Mouse (Mus musculus): ENCODE data around the gene Rab34. TPM values are rescaled to one million over a fixed set of nuclear protein-coding genes. Genes with fewer than 3 reads are reported as not detected.

The Rab34 gene
- polyA plus RNA-seq, 1 experiment from 2014 or later: 75.3 TPM

DNA sequence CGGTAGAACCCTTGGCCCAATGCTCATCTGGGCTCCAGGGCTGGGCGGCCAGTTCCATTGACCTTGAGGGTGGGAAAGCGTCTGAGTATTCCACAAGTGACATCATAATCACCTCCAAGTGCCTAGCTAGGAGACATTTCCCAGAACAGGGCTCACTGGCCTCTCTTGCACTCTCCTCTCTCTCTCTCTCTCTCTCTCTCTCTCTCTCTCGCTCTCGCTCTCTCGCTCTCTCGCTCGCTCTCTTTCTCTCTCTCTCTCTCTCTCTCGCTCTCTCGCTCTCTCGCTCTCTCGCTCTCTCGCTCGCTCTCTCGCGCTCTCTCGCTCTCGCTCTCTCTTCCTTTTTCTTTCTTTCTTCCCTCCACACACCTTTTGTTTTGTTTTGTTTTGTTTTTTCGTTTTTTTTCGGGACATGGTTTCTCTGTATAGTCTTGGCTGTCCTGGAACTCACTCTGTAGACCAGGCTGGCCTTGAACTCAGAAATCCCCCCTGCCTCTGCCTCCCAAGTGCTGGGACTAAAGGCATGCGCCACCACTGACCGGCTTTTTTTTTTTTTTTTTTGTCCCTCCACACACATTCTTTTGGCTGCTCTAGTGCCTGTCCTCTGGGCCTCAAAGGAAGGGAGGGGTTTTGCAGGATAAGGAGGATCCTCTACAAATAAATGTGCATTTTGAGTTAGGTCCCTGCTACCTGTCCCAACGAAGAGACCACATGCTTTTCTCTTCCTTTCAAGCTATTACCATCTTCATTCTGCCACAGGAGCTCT, 7.1 kb downstream of the Rab34 start:
- H3K4me3 ChIP-seq (ENCODE audit: low read depth, low read length): peak overlapping the region; percentile 30
- no peaks in the 10 kb centered on the region for H3K27me3 ChIP-seq (ENCODE audit: control insufficient read depth, insufficient read depth, low read length)
- DNase-seq (ENCODE audit: low spot score): no peak
- H3K9ac ChIP-seq (ENCODE audit: low read length): no peak overlapping the region
- no peak for ATAC-seq (ENCODE audit: insufficient read depth, low FRiP score, low TSS enrichment)
- WGBS: 66% methylated on average over 23 of the region's 23 CpGs
- peak overlapping the region; percentile 46 for H3K4me2 ChIP-seq (ENCODE audit: low read depth)
- no peak overlapping the region for H3K27ac ChIP-seq (ENCODE audit: low read depth, low read length)
- H3K36me3 ChIP-seq (ENCODE audit: control insufficient read depth, insufficient read depth, low read length): peaks cover 8% of the 10 kb centered on the region
- no peaks in the 10 kb centered on the region for H3K9me3 ChIP-seq (ENCODE audit: control insufficient read depth, low read length)
- H3K4me1 ChIP-seq (ENCODE audit: control insufficient read depth, insufficient read depth, low read length): 0 out of 2 replicates have a peak, but pooled peaks cover 2% of the 10 kb centered on the region

DNA sequence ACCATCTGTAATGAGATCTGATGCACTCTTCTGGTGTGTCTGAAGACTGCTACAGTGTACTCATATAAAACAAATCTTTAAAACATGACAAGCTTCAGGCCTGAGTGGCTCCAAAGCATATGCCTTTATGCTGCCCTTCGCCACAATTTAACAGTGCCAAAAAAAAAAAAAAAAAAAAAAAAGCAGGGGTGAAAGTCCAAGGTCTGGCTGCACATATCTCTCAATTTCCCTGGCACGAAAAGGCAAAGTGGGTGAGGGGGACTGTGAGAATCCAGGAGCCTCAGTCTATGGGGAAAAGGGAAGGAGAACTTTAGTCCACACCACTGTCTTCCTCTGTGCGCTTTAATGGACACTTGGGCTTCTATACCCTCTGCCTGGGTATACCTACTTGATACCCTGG, 14.1 kb downstream of the Rab34 start:
- no peak for DNase-seq (ENCODE audit: low spot score)
- no peaks in the 10 kb centered on the region for H3K27me3 ChIP-seq (ENCODE audit: control insufficient read depth, insufficient read depth, low read length)
- no peak for ATAC-seq (ENCODE audit: insufficient read depth, low FRiP score, low TSS enrichment)
- no peak overlapping the region for H3K27ac ChIP-seq (ENCODE audit: low read depth, low read length)
- H3K9ac ChIP-seq (ENCODE audit: low read length): no peak overlapping the region
- H3K4me2 ChIP-seq (ENCODE audit: low read depth): no peak overlapping the region
- H3K9me3 ChIP-seq (ENCODE audit: control insufficient read depth, low read length): no peaks in the 10 kb centered on the region
- WGBS: 90% methylated on average over 3 of the region's 3 CpGs
- H3K4me3 ChIP-seq (ENCODE audit: low read depth, low read length): no peak overlapping the region
- peaks cover 28% of the 10 kb centered on the region for H3K4me1 ChIP-seq (ENCODE audit: control insufficient read depth, insufficient read depth, low read length)
- H3K36me3 ChIP-seq (ENCODE audit: control insufficient read depth, insufficient read depth, low read length): peaks cover 4% of the 10 kb centered on the region; the same call in 1 of the 2 replicates

DNA sequence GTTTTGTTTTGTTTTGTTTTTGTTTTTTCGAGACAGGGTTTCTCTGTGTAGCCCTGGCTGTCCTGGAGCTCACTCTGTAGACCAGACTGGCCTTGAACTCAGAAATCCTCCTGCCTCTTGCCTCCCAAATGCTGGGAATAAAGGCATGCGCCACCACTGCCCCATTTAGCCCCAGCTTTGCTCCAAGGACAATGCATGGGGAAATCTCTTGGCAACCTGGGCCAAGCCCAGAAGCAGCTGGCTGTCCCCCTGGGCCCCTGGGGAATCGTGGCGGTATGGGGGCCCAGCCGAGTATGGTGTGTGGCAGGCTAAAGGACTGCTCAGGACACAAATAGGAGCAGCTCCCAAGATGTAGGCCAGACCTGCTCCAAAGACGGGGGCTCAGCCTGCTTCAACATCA, 16.1 kb downstream of the Rab34 start:
- Histone ChIP-seq H3K27me3 (ENCODE audit: control insufficient read depth, insufficient read depth, low read length) (no peaks in the 10 kb centered on the region), H3K4me2 (ENCODE audit: low read depth) (no peak overlapping the region), H3K9ac (ENCODE audit: low read length) (0 out of 2 replicates have a peak overlapping the region, but pooled peaks have one; percentile 26), H3K9me3 (ENCODE audit: control insufficient read depth, low read length) (no peaks in the 10 kb centered on the region), H3K36me3 (ENCODE audit: control insufficient read depth, insufficient read depth, low read length) (peaks cover 18% of the 10 kb centered on the region), H3K27ac (ENCODE audit: low read depth, low read length) (peak overlapping the region; percentile 96), H3K4me3 (ENCODE audit: low read depth, low read length) (no peak overlapping the region), H3K4me1 (ENCODE audit: control insufficient read depth, insufficient read depth, low read length) (peaks cover 28% of the 10 kb centered on the region)
- WGBS: 67% methylated on average over 6 of the region's 6 CpGs
- DNase-seq (ENCODE audit: low spot score) (no peak), ATAC-seq (ENCODE audit: insufficient read depth, low FRiP score, low TSS enrichment) (no peak)

DNA sequence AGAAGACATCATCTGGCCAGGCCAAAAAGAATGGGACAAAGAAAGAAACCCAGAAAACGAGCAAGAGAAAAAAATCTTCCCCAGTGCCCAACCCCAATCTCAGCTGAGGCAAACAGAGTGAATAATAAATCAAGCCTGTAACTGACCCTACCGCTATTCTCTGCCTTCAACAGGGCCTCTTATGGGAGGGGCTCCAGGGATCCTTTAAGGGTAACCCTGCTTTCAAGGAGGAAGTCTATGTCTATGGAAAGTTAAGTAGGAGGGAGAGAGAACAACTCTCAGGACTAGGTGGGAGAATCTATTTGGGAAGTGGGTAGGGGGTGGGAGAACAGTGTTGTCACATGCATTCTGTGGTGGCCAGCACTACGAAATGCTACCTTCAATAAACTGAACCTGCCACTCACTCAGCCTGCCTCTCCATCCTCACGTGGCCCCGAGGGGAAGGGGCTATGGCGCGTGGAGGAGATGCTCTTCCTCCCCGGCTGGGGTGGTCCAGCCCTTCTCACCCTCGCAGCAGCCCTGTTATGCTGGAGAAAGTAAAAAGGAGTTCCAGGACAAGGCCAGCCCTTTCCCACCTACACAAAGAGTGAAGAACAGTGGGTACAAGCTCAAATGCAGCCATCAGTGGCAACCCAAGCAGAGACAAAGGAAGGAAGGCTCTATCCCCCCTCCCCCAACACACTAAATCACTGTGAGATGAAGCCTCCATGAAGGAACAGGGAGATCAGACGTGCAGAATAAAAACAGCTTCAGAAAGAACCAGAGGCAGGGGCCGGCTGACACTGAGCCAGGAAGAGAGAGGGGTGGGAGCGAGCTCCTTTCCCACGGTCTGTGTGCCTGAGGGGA, 17.4 kb downstream of the Rab34 start:
- ATAC-seq (ENCODE audit: insufficient read depth, low FRiP score, low TSS enrichment) (peak; percentile 71), DNase-seq (ENCODE audit: low spot score) (peak; percentile 57)
- Histone ChIP-seq H3K27me3 (ENCODE audit: control insufficient read depth, insufficient read depth, low read length) (no peaks in the 10 kb centered on the region), H3K36me3 (ENCODE audit: control insufficient read depth, insufficient read depth, low read length) (peaks cover 25% of the 10 kb centered on the region), H3K9me3 (ENCODE audit: control insufficient read depth, low read length) (no peaks in the 10 kb centered on the region), H3K4me2 (ENCODE audit: low read depth) (peak overlapping the region; percentile 21; the same call in 1 of the 2 replicates), H3K4me1 (ENCODE audit: control insufficient read depth, insufficient read depth, low read length) (peaks cover 28% of the 10 kb centered on the region), H3K9ac (ENCODE audit: low read length) (peak overlapping the region; percentile 61), H3K4me3 (ENCODE audit: low read depth, low read length) (no peak overlapping the region), H3K27ac (ENCODE audit: low read depth, low read length) (peak overlapping the region; percentile 96)
- 44% methylated on average over 13 of the region's 13 CpGs for WGBS

DNA sequence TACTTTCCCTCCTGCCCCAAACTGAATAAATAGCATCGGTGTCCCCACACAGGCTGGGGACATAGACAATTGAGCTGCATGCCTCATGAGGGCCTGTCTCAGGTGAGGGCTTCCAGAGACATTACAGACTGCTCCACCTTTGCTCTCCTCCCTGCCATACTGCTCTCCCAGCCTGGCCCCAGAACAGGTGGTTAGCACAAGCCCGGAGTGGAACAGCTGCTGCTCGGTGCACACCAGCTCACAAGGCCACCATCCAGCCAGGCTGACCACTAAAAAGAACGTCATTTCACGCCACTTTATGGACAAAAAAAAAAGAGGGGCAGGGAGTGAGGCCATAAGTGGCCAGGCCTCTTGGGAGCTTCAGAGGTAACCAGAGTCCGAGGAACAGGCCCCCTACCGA, 19.0 kb downstream of the Rab34 start:
- no peaks in the 10 kb centered on the region for H3K9me3 ChIP-seq (ENCODE audit: control insufficient read depth, low read length)
- ATAC-seq (ENCODE audit: insufficient read depth, low FRiP score, low TSS enrichment) (no peak), DNase-seq (ENCODE audit: low spot score) (no peak)
- H3K27me3 ChIP-seq (ENCODE audit: control insufficient read depth, insufficient read depth, low read length): no peaks in the 10 kb centered on the region
- peak overlapping the region; percentile 37 for H3K9ac ChIP-seq (ENCODE audit: low read length)
- 67% methylated on average over 7 of the region's 7 CpGs for WGBS
- peak overlapping the region; percentile 96 for H3K27ac ChIP-seq (ENCODE audit: low read depth, low read length)
- peaks cover 28% of the 10 kb centered on the region for H3K4me1 ChIP-seq (ENCODE audit: control insufficient read depth, insufficient read depth, low read length)
- no peak overlapping the region for H3K4me2 ChIP-seq (ENCODE audit: low read depth)
- H3K4me3 ChIP-seq (ENCODE audit: low read depth, low read length): no peak overlapping the region
- peaks cover 35% of the 10 kb centered on the region for H3K36me3 ChIP-seq (ENCODE audit: control insufficient read depth, insufficient read depth, low read length)

DNA sequence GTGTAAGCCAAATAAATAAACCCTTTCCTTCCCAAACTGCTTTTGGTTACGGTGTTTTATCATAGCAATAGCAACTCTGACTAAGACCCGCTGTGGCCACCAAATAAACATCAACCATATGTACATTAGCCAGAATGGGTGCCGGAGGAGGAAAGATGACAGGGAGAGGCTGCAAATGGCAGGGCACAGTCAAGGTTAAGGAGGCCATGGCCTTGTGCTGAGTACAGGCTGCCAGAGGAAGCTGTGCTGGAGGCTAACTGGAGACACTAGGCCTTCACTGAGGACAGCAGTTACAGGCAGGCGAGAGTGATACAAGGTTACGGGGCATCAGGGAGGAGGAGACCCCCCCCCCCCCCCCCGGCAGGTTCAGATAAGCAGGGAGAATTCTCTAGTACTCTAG, 21.7 kb downstream of the Rab34 start:
- Histone ChIP-seq H3K36me3 (ENCODE audit: control insufficient read depth, insufficient read depth, low read length) (peaks cover 42% of the 10 kb centered on the region), H3K4me1 (ENCODE audit: control insufficient read depth, insufficient read depth, low read length) (peaks cover 21% of the 10 kb centered on the region), H3K4me3 (ENCODE audit: low read depth, low read length) (no peak overlapping the region), H3K27ac (ENCODE audit: low read depth, low read length) (no peak overlapping the region), H3K9me3 (ENCODE audit: control insufficient read depth, low read length) (no peaks in the 10 kb centered on the region), H3K27me3 (ENCODE audit: control insufficient read depth, insufficient read depth, low read length) (no peaks in the 10 kb centered on the region), H3K9ac (ENCODE audit: low read length) (no peak overlapping the region), H3K4me2 (ENCODE audit: low read depth) (no peak overlapping the region)
- ATAC-seq (ENCODE audit: insufficient read depth, low FRiP score, low TSS enrichment) (no peak), DNase-seq (ENCODE audit: low spot score) (no peak)
- WGBS: 84% methylated on average over 6 of the region's 6 CpGs

DNA sequence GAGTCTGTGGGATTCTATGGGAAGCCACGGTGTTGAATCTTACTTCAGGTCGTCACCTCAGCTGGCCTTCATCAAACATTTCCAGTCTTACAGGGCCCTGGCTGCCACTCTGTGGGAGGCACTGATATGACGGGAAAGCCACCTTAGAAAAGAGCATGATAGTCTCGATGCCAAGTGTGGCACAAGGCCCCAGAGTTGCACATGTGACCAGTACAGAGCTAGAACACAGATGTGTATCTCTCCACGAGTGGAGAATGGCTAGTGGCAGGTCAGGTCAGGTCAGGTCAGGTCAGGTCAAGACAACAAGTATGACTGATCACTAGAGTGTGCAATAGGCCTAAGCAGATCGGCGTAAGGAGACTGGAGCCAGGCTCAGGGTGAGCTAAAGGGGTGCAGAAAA, 22.4 kb downstream of the Rab34 start:
- Histone ChIP-seq H3K4me1 (ENCODE audit: control insufficient read depth, insufficient read depth, low read length) (peaks cover 15% of the 10 kb centered on the region), H3K36me3 (ENCODE audit: control insufficient read depth, insufficient read depth, low read length) (peaks cover 43% of the 10 kb centered on the region), H3K27ac (ENCODE audit: low read depth, low read length) (no peak overlapping the region), H3K4me2 (ENCODE audit: low read depth) (no peak overlapping the region), H3K27me3 (ENCODE audit: control insufficient read depth, insufficient read depth, low read length) (no peaks in the 10 kb centered on the region), H3K4me3 (ENCODE audit: low read depth, low read length) (no peak overlapping the region), H3K9ac (ENCODE audit: low read length) (no peak overlapping the region), H3K9me3 (ENCODE audit: control insufficient read depth, low read length) (no peaks in the 10 kb centered on the region)
- WGBS: 70% methylated on average over 7 of the region's 7 CpGs
- no peak for DNase-seq (ENCODE audit: low spot score)
- ATAC-seq (ENCODE audit: insufficient read depth, low FRiP score, low TSS enrichment): no peak

DNA sequence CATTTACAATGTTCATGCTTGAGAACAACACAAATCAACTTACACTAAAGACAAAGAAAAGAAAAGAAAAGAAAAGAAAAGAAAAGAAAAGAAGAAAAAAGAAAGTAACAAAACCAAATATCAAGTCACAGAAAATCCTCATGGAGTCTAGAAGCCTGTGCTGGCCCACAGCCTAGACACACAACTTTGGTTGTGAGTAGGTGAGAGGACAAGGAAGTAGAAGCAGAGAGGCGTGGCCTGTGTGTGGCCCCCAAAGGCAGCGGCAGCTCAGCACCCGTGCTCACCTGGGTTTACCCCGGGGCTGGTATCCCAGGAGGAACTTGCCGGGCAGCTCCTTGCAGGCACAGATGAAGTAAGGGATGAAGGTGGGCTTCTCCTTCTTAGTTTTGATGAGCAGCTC, 23.3 kb downstream of the Rab34 start:
- no peaks in the 10 kb centered on the region for H3K9me3 ChIP-seq (ENCODE audit: control insufficient read depth, low read length)
- no peak overlapping the region for H3K4me2 ChIP-seq (ENCODE audit: low read depth)
- H3K4me3 ChIP-seq (ENCODE audit: low read depth, low read length): no peak overlapping the region
- ATAC-seq (ENCODE audit: insufficient read depth, low FRiP score, low TSS enrichment) (no peak), DNase-seq (ENCODE audit: low spot score) (no peak)
- H3K9ac ChIP-seq (ENCODE audit: low read length): no peak overlapping the region
- H3K27ac ChIP-seq (ENCODE audit: low read depth, low read length): no peak overlapping the region
- peaks cover 48% of the 10 kb centered on the region for H3K36me3 ChIP-seq (ENCODE audit: control insufficient read depth, insufficient read depth, low read length)
- WGBS: 86% methylated on average over 5 of the region's 5 CpGs
- H3K27me3 ChIP-seq (ENCODE audit: control insufficient read depth, insufficient read depth, low read length): no peaks in the 10 kb centered on the region
- H3K4me1 ChIP-seq (ENCODE audit: control insufficient read depth, insufficient read depth, low read length): peaks cover 6% of the 10 kb centered on the region; the same call in 1 of the 2 replicates

Data from neural tube, embryonic 11.5 days (tissue).